Mouse (Mus musculus) inflammation-experienced regulatory T-cells (primary cell): ENCODE results near the gene 5730596B20Rik. TPM values are rescaled to one million over a fixed set of nuclear protein-coding genes. Genes with fewer than 3 reads are reported as not detected.

Source experiments
- polyA plus RNA-seq, 2 experiments: library from polyadenylated mRNA; unstranded; fragments of 100-300 nt; shearing (Covaris generic); gene quantifications; one replicate each; pipeline ENCODE4 v1.2.1; 2017

Gene 5730596B20Rik
- polyA plus RNA-seq = under 1 TPM; 0.13 to 0.47 TPM

GRCm38 (mm10) chr6:52177061-52177735 lies at the start of gene 5730596B20Rik:
Gene 5730596B20Rik (plus strand): TSS chr6:52177498.

GRCm38 (mm10) chr6:52158276-52159051 lies 18.8 kb upstream of the 5730596B20Rik start, which contains the start of gene Hoxa1:
Gene Hoxa1 (minus strand): TSS chr6:52158317.

GRCm38 (mm10) chr6:52164626-52165440 lies 12.5 kb upstream of the 5730596B20Rik start, which contains the start of gene Hoxa2:
Gene Hoxa2 (minus strand): TSS chr6:52164831.

GRCm38 (mm10) chr6:52190906-52191810 lies 13.9 kb downstream of the 5730596B20Rik start, which contains the start of gene Hoxa4:
Gene Hoxa4 (minus strand): TSS chr6:52191753.

GRCm38 (mm10) chr6:52204050-52204752 lies 26.9 kb downstream of the 5730596B20Rik start, which contains the start of gene Hoxa5:
Gene Hoxa5 (minus strand): TSS chr6:52204587.

GRCm38 (mm10) chr6:52208072-52208867 lies 31.0 kb downstream of the 5730596B20Rik start, which contains the start of gene Hoxa6:
Gene Hoxa6 (minus strand): TSS chr6:52208722.

GRCm38 (mm10) chr6:52213119-52213986 lies 36.1 kb downstream of the 5730596B20Rik start, which contains the start of the genes Hoxa3 and Gm28308:
Gene Hoxa3 (minus strand): TSS chr6:52213336.
Gene Gm28308 (minus strand): TSS chr6:52213339.

GRCm38 (mm10) chr6:52221337-52221992 lies 44.2 kb downstream of the 5730596B20Rik start, which contains the start of gene Hoxa7:
Gene Hoxa7 (minus strand): TSS chr6:52221854.

Other genes with a start within 250 kb of the 5730596B20Rik start
- gene Skap2, start 164.9 kb upstream of the 5730596B20Rik start, polyA plus RNA-seq = 10 to 100 TPM; 24.9 to 25.9 TPM
- not detected for gene Hoxa1, start 19.2 kb upstream of the 5730596B20Rik start, polyA plus RNA-seq
- gene Hoxa2, start 12.7 kb upstream of the 5730596B20Rik start, polyA plus RNA-seq = under 1 TPM in 1 of 2 experiments, not detected in 1; 0.37 TPM
- gene Hoxa4, start 14.3 kb downstream of the 5730596B20Rik start, polyA plus RNA-seq = not detected
- gene Hoxa5, start 27.1 kb downstream of the 5730596B20Rik start, polyA plus RNA-seq = under 1 TPM in 1 of 2 experiments, not detected in 1; 0.39 TPM
- gene Hoxa6, start 31.2 kb downstream of the 5730596B20Rik start, polyA plus RNA-seq = under 1 TPM in 1 of 2 experiments, not detected in 1; 0.98 TPM
- gene Hoxa3, start 35.8 kb downstream of the 5730596B20Rik start, polyA plus RNA-seq = under 1 TPM; 0.37 to 0.77 TPM
- not detected for gene Gm28308, start 35.8 kb downstream of the 5730596B20Rik start, polyA plus RNA-seq
- 1 to 10 TPM; 1.5 to 4.1 TPM for gene Hoxa7, start 44.4 kb downstream of the 5730596B20Rik start, polyA plus RNA-seq
- 1 to 10 TPM in 1 of 2 experiments, under 1 TPM in 1; 0.51 to 4.0 TPM for gene Hoxa9, start 53.6 kb downstream of the 5730596B20Rik start, polyA plus RNA-seq
- under 1 TPM; 0.22 to 0.30 TPM for gene Hoxa10, start 63.4 kb downstream of the 5730596B20Rik start, polyA plus RNA-seq
- gene Hoxa11, start 68.3 kb downstream of the 5730596B20Rik start, polyA plus RNA-seq = not detected
- not detected for gene Hoxa13, start 83.4 kb downstream of the 5730596B20Rik start, polyA plus RNA-seq
- under 1 TPM in 1 of 2 experiments, not detected in 1; 0.65 TPM for gene Evx1, start 136.0 kb downstream of the 5730596B20Rik start, polyA plus RNA-seq